Mouse (Mus musculus) thymus, postnatal 14 days (tissue): ENCODE results near the gene Sptb.
A peak's percentile ranks its signal among the peaks of the same experiment; 100 is the strongest.

Experiments
- DNase-seq: peaks from one replicate; pipeline ENCODE4 v3.0.0; 2021

Sptb gene

GRCm38 (mm10) chr12:76604546-76604945 lies 105.8 kb downstream of the Sptb start:
- DNase-seq: no peak

GRCm38 (mm10) chr12:76603779-76604178 lies 106.6 kb downstream of the Sptb start:
- DNase-seq: no peak

- DNase-seq: no peak
Observed at GRCm38 (mm10) chr12:76598196-76598928, 112.0 kb downstream of the Sptb start.

- DNase-seq: no peak
Observed at GRCm38 (mm10) chr12:76597577-76598100, 112.7 kb downstream of the Sptb start.

- DNase-seq: peak; percentile 70
Observed at GRCm38 (mm10) chr12:76596292-76597023, 113.9 kb downstream of the Sptb start.

GRCm38 (mm10) chr12:76595830-76596229 lies 114.5 kb downstream of the Sptb start:
- DNase-seq: no peak

GRCm38 (mm10) chr12:76594556-76594955 lies 115.8 kb downstream of the Sptb start:
- no peak for DNase-seq

GRCm38 (mm10) chr12:76593839-76594322 lies 116.5 kb downstream of the Sptb start:
- DNase-seq: no peak

GRCm38 (mm10) chr12:76593254-76593653 lies 117.1 kb downstream of the Sptb start:
- no peak for DNase-seq

- DNase-seq: peak; percentile 55
Observed at GRCm38 (mm10) chr12:76592213-76592612, 118.1 kb downstream of the Sptb start.

- DNase-seq: no peak
Observed at GRCm38 (mm10) chr12:76591037-76591436, 119.3 kb downstream of the Sptb start.

- DNase-seq: no peak
Observed at GRCm38 (mm10) chr12:76589531-76589930, 120.8 kb downstream of the Sptb start.

- DNase-seq: no peak
Observed at GRCm38 (mm10) chr12:76587357-76587756, 123.0 kb downstream of the Sptb start.

- DNase-seq: no peak
Observed at GRCm38 (mm10) chr12:76585028-76585427, 125.3 kb downstream of the Sptb start.

GRCm38 (mm10) chr12:76583454-76583853 lies 126.9 kb downstream of the Sptb start:
- no peak for DNase-seq

GRCm38 (mm10) chr12:76582841-76583240 lies 127.5 kb downstream of the Sptb start:
- no peak for DNase-seq

GRCm38 (mm10) chr12:76582139-76582538 lies 128.2 kb downstream of the Sptb start:
- DNase-seq: no peak

- DNase-seq: no peak
Observed at GRCm38 (mm10) chr12:76579806-76580205, 130.5 kb downstream of the Sptb start.

GRCm38 (mm10) chr12:76578465-76578864 lies 131.9 kb downstream of the Sptb start:
- no peak for DNase-seq

- DNase-seq: no peak
Observed at GRCm38 (mm10) chr12:76577858-76578257, 132.5 kb downstream of the Sptb start.

- DNase-seq: no peak
Observed at GRCm38 (mm10) chr12:76576806-76577205, 133.5 kb downstream of the Sptb start.

- DNase-seq: no peak
Observed at GRCm38 (mm10) chr12:76576061-76576460, 134.3 kb downstream of the Sptb start.

- no peak for DNase-seq
Observed at GRCm38 (mm10) chr12:76574815-76575214, 135.5 kb downstream of the Sptb start.

- no peak for DNase-seq
Observed at GRCm38 (mm10) chr12:76573381-76573780, 137.0 kb downstream of the Sptb start.
